Mouse (Mus musculus) C2C12 (cell line): ENCODE measurements around the gene Lmntd1.

ENCODE experiments used
- CTCF ChIP-seq: IDR thresholded peaks from one replicate; pipeline ENCODE4 v1.5.1; 2011; ENCODE audit not compliant: control insufficient read depth, insufficient read depth, insufficient read length
- USF1 ChIP-seq: IDR thresholded peaks from one replicate; pipeline ENCODE4 v1.6.1; 2011; ENCODE audit warnings: low read depth, mild to moderate bottlenecking, control low read depth, moderate library complexity

DNA sequence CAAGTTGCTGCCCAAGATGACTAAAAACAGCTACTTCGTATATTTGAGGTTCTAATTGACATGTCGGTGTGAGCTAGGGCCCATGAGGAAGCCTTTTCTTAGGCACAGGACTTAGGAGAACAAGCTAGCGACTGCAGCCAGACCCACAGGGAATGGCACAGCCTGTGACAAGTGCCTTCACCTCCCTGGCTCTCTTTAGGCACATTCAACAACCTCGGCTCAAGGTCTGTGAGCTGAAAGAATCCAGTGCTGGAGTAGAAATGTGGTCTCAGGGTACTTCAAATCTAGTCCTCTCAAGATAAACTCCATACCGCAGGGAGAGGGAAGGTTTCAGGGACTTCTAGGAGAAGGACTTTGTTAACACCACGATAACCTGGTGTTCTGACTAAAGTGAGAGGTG lies 289.0 kb downstream of the Lmntd1 start:
- TF ChIP-seq CTCF: no peak
- TF ChIP-seq USF1: no peak
